Mouse (Mus musculus): Measurements from ENCODE around the gene Tcf12. TPM values are rescaled to one million over a fixed set of nuclear protein-coding genes. Genes with fewer than 3 reads are reported as not detected.

The Tcf12 gene
- polyA plus RNA-seq, 1 experiment from 2014 or later, result 62.7 TPM

DNA sequence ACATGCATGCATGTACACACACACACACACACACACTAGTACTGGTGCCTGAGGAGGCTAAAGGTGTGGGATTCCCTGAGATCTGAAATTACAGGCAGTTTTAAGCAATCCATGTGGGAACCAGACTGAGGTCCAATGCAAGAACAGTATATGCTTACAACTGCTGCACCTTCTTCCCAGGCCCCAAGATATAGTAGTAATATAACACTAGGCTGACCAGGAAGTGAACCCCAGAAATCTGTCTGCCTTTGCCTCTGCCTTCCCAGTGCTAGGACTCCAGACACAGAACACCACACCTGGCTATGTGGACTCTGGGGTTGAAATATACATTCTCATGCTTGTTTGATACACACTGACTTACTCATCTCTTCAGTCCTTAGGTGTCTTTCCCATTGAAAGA, 6.8 kb upstream of the Tcf12 start:
- no peak overlapping the region for H3K9ac ChIP-seq (replicated peaks)
- no peaks in the 10 kb centered on the region for H3K27me3 ChIP-seq
- no peak overlapping the region for H3K4me2 ChIP-seq (replicated peaks)
- no peaks in the 10 kb centered on the region for H3K9me3 ChIP-seq
- H3K4me3 ChIP-seq, result no peak overlapping the region
- no peak for ATAC-seq (replicated peaks)
- H3K27ac ChIP-seq (replicated peaks), result no peak overlapping the region
- no peaks in the 10 kb centered on the region for H3K36me3 ChIP-seq
- 0 out of 2 replicates have a peak, but pooled peaks cover 2% of the 10 kb centered on the region for H3K4me1 ChIP-seq

GRCm38 (mm10) chr9:72111004-72111621, 558 bp downstream of the Tcf12 start:
- Histone ChIP-seq H3K4me1 (peaks cover 28% of the 10 kb centered on the region), H3K27me3 (no peaks in the 10 kb centered on the region), H3K27ac (replicated peaks) (peak overlapping the region; percentile 97), H3K36me3 (no peaks in the 10 kb centered on the region), H3K9ac (replicated peaks) (peak overlapping the region; percentile 95), H3K4me3 (peak overlapping the region; percentile 91), H3K4me2 (replicated peaks) (peak overlapping the region; percentile 87), H3K9me3 (no peaks in the 10 kb centered on the region)
- ATAC-seq (replicated peaks), result peak; percentile 79
- WGBS, result under 1% methylated on average over 84 of the region's 90 CpGs

- Histone ChIP-seq H3K9ac (replicated peaks) (peak overlapping the region; percentile 95), H3K27ac (replicated peaks) (peak overlapping the region; percentile 97), H3K27me3 (no peaks in the 10 kb centered on the region), H3K4me2 (replicated peaks) (peak overlapping the region; percentile 87), H3K4me3 (peak overlapping the region; percentile 91), H3K9me3 (no peaks in the 10 kb centered on the region), H3K36me3 (no peaks in the 10 kb centered on the region), H3K4me1 (peaks cover 28% of the 10 kb centered on the region)
- ATAC-seq (replicated peaks), result peak; percentile 59
- WGBS, result 1% methylated on average over 16 of the region's 23 CpGs
Measured at GRCm38 (mm10) chr9:72110627-72111003, 1.1 kb downstream of the Tcf12 start.

GRCm38 (mm10) chr9:72103471-72103870, 8.2 kb downstream of the Tcf12 start:
- 96% methylated on average over 1 of the region's 1 CpGs for WGBS
- Histone ChIP-seq H3K4me3 (no peak overlapping the region), H3K27ac (replicated peaks) (no peak overlapping the region), H3K27me3 (no peaks in the 10 kb centered on the region), H3K4me1 (peaks cover 10% of the 10 kb centered on the region), H3K4me2 (replicated peaks) (no peak overlapping the region), H3K9ac (replicated peaks) (no peak overlapping the region), H3K9me3 (no peaks in the 10 kb centered on the region), H3K36me3 (0 out of 2 replicates have a peak, but pooled peaks cover 4% of the 10 kb centered on the region)
- ATAC-seq (replicated peaks), result no peak

GRCm38 (mm10) chr9:72099945-72100685, 11.6 kb downstream of the Tcf12 start:
- Histone ChIP-seq H3K9ac (replicated peaks) (no peak overlapping the region), H3K9me3 (no peaks in the 10 kb centered on the region), H3K4me2 (replicated peaks) (no peak overlapping the region), H3K4me1 (peaks cover 7% of the 10 kb centered on the region; the same call in 1 of the 2 replicates), H3K4me3 (no peak overlapping the region), H3K36me3 (0 out of 2 replicates have a peak, but pooled peaks cover 7% of the 10 kb centered on the region), H3K27ac (replicated peaks) (no peak overlapping the region), H3K27me3 (no peaks in the 10 kb centered on the region)
- ATAC-seq (replicated peaks), result no peak
- 88% methylated on average over 7 of the region's 7 CpGs for WGBS

- H3K4me3 ChIP-seq, result no peak overlapping the region
- no peaks in the 10 kb centered on the region for H3K9me3 ChIP-seq
- H3K4me1 ChIP-seq, result peaks cover 7% of the 10 kb centered on the region; the same call in 1 of the 2 replicates
- no peak overlapping the region for H3K27ac ChIP-seq (replicated peaks)
- no peak for ATAC-seq (replicated peaks)
- WGBS, result 90% methylated on average over 2 of the region's 2 CpGs
- H3K27me3 ChIP-seq, result no peaks in the 10 kb centered on the region
- 0 out of 2 replicates have a peak, but pooled peaks cover 7% of the 10 kb centered on the region for H3K36me3 ChIP-seq
- H3K9ac ChIP-seq (replicated peaks), result no peak overlapping the region
- H3K4me2 ChIP-seq (replicated peaks), result no peak overlapping the region
Measured at GRCm38 (mm10) chr9:72098056-72098455, 13.6 kb downstream of the Tcf12 start.

DNA sequence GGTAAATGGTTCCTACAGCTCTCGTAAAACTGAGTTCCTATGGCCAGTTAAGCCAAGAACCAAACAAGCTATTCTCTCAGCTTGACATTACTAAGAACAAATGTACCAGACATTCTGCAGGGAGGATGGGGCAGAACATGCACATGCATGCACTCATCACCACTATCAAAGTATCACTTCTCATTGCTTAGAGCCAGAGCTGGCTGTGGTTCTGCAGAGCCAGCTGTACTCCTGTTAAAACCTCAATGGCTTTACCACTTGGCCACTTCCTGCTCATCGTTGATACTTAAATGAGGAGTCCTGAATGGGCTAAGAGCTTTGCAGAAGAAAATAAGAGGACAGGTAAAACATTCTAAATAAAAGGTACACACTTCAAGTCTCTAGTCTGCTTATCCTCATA, 14.6 kb downstream of the Tcf12 start:
- no peak overlapping the region for H3K4me2 ChIP-seq (replicated peaks)
- no peak overlapping the region for H3K4me3 ChIP-seq
- no peak for ATAC-seq (replicated peaks)
- peaks cover 7% of the 10 kb centered on the region; the same call in 1 of the 2 replicates for H3K4me1 ChIP-seq
- H3K9me3 ChIP-seq, result no peaks in the 10 kb centered on the region
- H3K9ac ChIP-seq (replicated peaks), result no peak overlapping the region
- 0 out of 2 replicates have a peak, but pooled peaks cover 3% of the 10 kb centered on the region for H3K36me3 ChIP-seq
- H3K27me3 ChIP-seq, result no peaks in the 10 kb centered on the region
- 94% methylated on average over 2 of the region's 2 CpGs for WGBS
- no peak overlapping the region for H3K27ac ChIP-seq (replicated peaks)

- 81% methylated on average over 5 of the region's 5 CpGs for WGBS
- Histone ChIP-seq H3K4me2 (replicated peaks) (no peak overlapping the region), H3K27ac (replicated peaks) (no peak overlapping the region), H3K36me3 (0 out of 2 replicates have a peak, but pooled peaks cover 3% of the 10 kb centered on the region), H3K9me3 (no peaks in the 10 kb centered on the region), H3K4me1 (peaks cover 7% of the 10 kb centered on the region; the same call in 1 of the 2 replicates), H3K9ac (replicated peaks) (no peak overlapping the region), H3K27me3 (no peaks in the 10 kb centered on the region), H3K4me3 (no peak overlapping the region)
- ATAC-seq (replicated peaks), result no peak
Measured at GRCm38 (mm10) chr9:72094675-72095074, 17.0 kb downstream of the Tcf12 start.

- no peak for ATAC-seq (replicated peaks)
- no peak overlapping the region for H3K4me2 ChIP-seq (replicated peaks)
- H3K9ac ChIP-seq (replicated peaks), result no peak overlapping the region
- H3K27ac ChIP-seq (replicated peaks), result no peak overlapping the region
- 0 out of 2 replicates have a peak, but pooled peaks cover 3% of the 10 kb centered on the region for H3K4me1 ChIP-seq
- 55% methylated on average over 1 of the region's 1 CpGs for WGBS
- no peaks in the 10 kb centered on the region for H3K9me3 ChIP-seq
- H3K36me3 ChIP-seq, result 0 out of 2 replicates have a peak, but pooled peaks cover 2% of the 10 kb centered on the region
- no peak overlapping the region for H3K4me3 ChIP-seq
- H3K27me3 ChIP-seq, result no peaks in the 10 kb centered on the region
Measured at GRCm38 (mm10) chr9:72092191-72092590, 19.5 kb downstream of the Tcf12 start.

DNA sequence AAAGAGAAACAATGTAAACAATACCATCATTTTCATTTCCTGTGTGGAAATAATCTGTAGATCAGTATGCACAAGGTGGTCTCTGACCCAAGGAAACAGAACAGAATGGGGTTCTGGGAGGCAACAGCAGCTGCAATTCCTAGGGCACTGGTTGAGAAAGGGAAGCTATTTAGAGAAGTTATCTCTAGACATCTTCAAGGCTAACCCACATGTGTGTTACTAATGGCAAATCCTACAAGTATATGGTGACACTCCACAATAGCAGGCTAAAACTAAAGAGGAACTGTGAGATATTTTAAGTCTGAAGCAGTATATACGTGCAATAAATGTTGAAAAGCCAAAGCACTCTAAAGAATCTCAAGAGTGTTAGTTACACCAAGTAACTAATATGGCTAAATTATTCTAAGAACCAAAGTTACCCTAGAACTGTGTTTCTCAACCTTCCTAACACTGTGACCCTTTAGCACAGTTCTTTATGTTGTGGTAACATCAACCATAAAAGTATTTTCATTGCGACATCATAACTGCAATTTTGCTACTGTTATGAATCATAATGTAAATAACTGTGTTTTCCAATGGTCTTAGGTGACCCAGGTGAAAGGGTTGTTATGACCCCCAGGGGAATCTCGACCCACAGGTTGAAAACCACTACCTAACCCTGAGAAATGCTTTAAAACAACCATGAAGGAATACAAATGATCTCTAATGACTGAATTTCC, 22.6 kb downstream of the Tcf12 start:
- WGBS, result 89% methylated on average over 3 of the region's 3 CpGs
- Histone ChIP-seq H3K36me3 (no peaks in the 10 kb centered on the region), H3K4me1 (peaks cover 6% of the 10 kb centered on the region), H3K9ac (replicated peaks) (no peak overlapping the region), H3K27ac (replicated peaks) (no peak overlapping the region), H3K4me3 (no peak overlapping the region), H3K4me2 (replicated peaks) (no peak overlapping the region), H3K9me3 (no peaks in the 10 kb centered on the region), H3K27me3 (no peaks in the 10 kb centered on the region)
- ATAC-seq (replicated peaks), result no peak

DNA sequence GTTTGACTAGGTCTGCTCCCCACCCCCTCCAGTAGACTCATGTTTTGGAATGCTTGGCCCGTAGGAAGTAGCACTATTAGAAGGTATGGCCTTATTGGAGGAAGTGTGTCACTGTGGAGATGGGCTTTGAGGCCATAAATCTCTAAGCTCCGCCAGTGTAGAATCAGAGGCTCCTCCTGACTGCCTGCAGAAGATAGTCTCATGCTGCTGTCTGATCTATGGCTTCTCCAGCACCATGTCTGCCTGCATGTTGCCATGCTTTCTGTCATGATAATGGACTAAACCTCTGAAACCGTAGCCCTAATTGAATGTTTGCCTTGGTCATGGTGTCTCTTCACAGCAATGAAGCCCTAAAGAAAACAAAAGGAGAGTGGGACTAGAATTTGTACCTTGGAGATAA, 26.7 kb downstream of the Tcf12 start:
- H3K4me3 ChIP-seq, result no peak overlapping the region
- no peaks in the 10 kb centered on the region for H3K36me3 ChIP-seq
- H3K4me2 ChIP-seq (replicated peaks), result no peak overlapping the region
- no peak for ATAC-seq (replicated peaks)
- H3K9ac ChIP-seq (replicated peaks), result no peak overlapping the region
- 76% methylated on average over 3 of the region's 3 CpGs for WGBS
- no peaks in the 10 kb centered on the region for H3K27me3 ChIP-seq
- no peaks in the 10 kb centered on the region for H3K9me3 ChIP-seq
- H3K4me1 ChIP-seq, result peaks cover 7% of the 10 kb centered on the region
- H3K27ac ChIP-seq (replicated peaks), result no peak overlapping the region

DNA sequence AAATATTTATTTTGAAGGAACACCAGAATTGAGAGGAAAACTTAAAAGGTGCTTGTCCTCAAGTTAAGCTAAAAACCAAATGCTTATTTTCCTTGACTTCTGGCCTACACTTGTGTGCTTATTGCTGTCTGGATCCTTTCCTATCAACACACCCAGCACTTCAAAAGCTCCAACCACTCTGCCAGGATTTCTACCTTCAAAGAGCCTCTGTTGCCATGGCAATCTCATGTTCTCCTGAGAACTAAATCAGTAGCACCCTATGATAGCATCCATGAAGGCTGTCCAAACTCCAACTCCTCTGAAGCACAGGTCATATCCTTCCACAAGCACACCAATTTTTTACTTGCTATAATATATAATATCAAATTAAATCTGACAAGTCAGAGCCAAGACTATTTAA, 27.5 kb downstream of the Tcf12 start:
- no peak overlapping the region for H3K9ac ChIP-seq (replicated peaks)
- H3K4me2 ChIP-seq (replicated peaks), result no peak overlapping the region
- ATAC-seq (replicated peaks), result no peak
- no peak overlapping the region for H3K27ac ChIP-seq (replicated peaks)
- H3K9me3 ChIP-seq, result no peaks in the 10 kb centered on the region
- no peaks in the 10 kb centered on the region for H3K27me3 ChIP-seq
- H3K36me3 ChIP-seq, result no peaks in the 10 kb centered on the region
- H3K4me1 ChIP-seq, result peaks cover 7% of the 10 kb centered on the region
- no peak overlapping the region for H3K4me3 ChIP-seq
